Mouse (Mus musculus): ENCODE measurements around the gene Dnajc5.
A peak's percentile ranks its signal among the peaks of the same experiment; 100 is the strongest.

Gene Dnajc5

DNA sequence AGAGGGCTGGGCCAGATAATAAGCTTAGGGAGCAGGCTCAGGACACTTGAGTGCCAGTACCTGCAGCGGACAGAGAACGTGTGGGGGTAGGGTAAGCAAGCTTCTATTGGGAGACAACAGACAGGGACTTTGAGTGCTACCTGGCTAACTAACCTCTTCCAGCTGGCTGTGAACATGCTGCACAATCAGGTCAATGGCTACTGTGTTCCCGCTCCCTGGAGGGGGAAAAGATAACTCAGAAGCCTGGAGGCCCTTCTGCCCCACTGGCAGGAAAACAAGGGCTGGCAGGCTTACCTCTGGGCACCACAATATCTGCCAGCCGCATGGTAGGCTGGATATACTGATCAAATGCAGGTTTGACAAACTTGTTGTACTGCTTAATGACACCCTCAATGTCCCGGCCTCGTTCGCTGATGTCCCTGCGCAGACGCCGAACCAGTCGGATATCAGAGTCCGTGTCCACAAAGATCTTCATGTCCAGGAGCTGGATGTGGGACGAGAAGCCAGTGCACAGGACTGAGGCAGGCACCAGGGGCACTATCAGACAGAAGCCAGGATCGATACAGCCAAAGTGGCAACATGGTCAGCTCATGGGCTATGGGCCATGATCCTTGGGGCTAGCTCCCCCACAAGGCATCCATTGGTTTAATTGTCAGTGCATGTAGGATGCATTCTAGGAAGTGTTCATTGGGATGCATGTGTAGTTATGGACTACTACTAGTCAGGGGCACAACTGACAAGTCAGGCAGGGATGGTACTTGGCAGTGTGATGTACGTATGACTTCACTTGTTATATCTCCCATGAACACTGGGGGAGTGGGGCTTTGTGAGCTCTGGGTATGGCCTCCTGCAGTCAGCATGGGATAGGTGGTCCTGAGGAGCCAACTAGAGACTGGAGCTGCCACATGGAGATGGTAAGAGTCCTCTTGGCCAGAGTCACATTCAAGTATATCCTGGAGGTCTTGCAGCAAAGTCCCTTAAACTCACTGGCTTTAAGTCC lies 52.9 kb downstream of the Dnajc5 start:
- no peak for DNase-seq (ENCODE audit: low read depth)

DNA sequence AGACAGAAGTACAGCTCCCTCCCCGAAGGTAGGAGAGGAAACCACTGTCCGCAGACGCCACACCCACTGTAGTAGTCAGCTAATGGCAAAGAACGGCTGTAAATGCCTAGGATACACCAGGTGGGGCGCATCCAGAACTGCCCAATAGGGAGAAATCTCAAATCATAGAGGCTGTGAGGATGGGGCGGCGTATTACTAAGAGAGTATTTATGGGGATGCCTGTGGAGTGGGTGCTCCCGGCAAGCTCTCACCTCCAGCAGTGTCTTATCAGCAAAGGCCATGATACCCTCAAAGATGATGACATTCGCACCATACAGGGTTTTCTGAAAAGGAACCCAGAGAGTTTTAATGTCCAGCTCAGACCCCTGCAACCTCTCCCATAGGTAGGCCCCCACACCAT lies 53.7 kb downstream of the Dnajc5 start:
- DNase-seq (ENCODE audit: low read depth), result no peak

GRCm38 (mm10) chr2:181574921-181575545 lies 54.7 kb downstream of the Dnajc5 start:
- DNase-seq (ENCODE audit: low read depth), result no peak

DNA sequence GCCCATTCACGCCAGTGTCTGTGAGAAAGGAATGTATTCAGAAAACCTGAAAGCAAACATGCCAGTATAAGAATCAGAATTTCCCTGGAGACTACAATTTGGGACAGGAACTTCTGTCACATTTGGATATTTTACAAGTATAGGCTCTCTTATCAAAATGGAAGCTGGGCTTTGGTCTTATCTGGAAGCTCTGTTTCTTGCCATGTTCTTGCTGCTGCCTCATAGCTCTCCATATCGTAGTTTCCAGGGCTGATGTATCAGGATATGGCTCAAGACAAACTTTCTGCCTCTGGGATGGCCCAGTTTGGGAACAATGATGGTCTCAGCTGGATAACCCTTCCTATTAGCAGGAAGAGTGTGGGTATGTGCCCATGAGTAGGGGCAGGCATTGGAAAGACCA lies 56.3 kb downstream of the Dnajc5 start:
- no peak for DNase-seq (ENCODE audit: low read depth)

DNA sequence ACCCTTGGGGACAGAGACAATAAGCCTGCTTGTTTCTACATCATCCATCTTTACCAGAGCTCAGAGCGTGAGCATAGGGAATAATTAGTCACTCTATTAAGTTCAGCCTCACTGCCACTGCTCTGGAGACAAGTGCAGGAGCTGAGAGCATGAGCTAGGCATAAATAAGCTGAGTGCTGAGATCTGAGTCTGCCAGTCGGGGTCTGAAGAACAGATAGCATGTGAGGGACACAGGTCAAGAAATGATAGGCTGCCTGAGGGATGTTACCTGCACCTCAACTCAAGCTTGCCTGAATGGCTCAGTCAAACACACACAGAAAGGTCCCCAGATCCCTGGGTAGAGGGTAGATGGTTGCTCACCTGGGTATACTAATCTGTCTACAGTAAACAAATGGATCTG lies 56.8 kb downstream of the Dnajc5 start:
- no peak for DNase-seq (ENCODE audit: low read depth)

DNA sequence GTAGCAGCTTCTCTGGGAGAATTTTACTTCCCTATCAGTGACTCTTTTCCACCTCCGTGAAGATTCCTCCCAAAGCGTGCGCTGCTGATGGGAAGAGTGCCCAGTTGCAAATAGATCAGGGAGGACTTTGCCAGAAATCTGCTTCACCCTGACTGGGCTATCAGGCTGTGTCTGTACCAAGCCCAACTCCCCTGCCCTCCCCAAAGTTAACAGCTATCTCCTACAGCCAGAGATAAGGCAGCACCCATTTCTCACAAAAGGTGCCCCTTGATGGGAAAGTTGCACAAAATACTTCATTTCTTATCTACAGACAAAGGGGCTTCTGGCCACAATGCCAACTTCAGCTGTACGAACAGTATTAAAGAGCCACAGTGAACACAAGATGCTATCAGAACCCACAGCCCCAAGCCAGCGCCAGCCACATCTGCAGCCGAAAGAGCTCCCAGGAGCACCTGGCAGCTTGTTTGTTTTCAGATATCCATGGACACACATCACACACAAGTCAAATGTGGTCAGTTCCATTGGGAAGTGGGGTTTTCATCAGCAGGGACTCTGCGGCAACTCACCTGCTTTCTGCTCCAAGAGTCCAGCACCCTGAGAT lies 57.8 kb downstream of the Dnajc5 start:
- no peak for DNase-seq (ENCODE audit: low read depth)

GRCm38 (mm10) chr2:181578790-181579618 lies 58.7 kb downstream of the Dnajc5 start:
- DNase-seq (ENCODE audit: low read depth), result no peak

DNA sequence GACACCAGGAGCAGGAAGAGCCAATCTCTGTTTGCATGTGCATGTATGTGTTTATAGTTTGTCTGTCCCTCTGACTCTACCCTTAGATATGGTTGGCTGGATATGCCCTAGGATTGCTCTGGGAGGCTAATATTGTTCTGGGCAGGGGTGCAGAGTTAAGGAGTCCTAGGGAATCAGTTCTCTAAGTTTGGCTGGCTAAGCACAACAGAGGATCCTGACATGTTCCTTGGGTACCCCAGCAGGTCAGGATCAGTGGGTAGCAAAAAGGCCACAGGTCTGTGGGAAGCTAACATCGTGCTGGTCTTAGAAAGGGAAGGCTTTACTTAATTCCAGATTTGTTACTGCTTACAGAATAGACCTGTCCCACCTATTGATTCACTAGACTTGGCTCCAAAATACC lies 59.4 kb downstream of the Dnajc5 start:
- DNase-seq (ENCODE audit: low read depth), result no peak

GRCm38 (mm10) chr2:181580131-181580772 lies 60.0 kb downstream of the Dnajc5 start:
- no peak for DNase-seq (ENCODE audit: low read depth)

DNA sequence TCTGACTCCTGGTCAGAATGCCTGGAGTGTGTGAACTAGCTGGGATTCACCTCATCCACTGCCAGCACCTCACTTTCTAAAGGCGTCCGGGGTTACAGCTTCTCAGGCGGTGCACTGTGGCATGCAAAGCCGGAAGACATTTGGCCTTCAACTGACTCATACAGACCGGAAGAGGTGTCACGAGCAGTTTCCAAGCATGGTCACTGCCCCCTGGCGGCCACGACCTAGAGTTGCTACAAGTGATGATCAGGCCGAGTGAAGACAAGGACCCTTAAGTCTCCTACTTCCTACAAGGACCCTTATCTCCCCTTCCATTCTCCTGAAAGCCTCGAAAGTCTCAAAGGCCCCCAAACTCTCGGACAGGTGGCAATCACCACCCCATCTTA lies 60.7 kb downstream of the Dnajc5 start:
- peak; percentile 89 for DNase-seq (ENCODE audit: low read depth)

- DNase-seq (ENCODE audit: low read depth), result no peak
Measured at GRCm38 (mm10) chr2:181581402-181582120, 61.3 kb downstream of the Dnajc5 start.

GRCm38 (mm10) chr2:181582358-181582757 lies 62.1 kb downstream of the Dnajc5 start:
- no peak for DNase-seq (ENCODE audit: low read depth)

- no peak for DNase-seq (ENCODE audit: low read depth)
Measured at GRCm38 (mm10) chr2:181582939-181583338, 62.7 kb downstream of the Dnajc5 start.

DNA sequence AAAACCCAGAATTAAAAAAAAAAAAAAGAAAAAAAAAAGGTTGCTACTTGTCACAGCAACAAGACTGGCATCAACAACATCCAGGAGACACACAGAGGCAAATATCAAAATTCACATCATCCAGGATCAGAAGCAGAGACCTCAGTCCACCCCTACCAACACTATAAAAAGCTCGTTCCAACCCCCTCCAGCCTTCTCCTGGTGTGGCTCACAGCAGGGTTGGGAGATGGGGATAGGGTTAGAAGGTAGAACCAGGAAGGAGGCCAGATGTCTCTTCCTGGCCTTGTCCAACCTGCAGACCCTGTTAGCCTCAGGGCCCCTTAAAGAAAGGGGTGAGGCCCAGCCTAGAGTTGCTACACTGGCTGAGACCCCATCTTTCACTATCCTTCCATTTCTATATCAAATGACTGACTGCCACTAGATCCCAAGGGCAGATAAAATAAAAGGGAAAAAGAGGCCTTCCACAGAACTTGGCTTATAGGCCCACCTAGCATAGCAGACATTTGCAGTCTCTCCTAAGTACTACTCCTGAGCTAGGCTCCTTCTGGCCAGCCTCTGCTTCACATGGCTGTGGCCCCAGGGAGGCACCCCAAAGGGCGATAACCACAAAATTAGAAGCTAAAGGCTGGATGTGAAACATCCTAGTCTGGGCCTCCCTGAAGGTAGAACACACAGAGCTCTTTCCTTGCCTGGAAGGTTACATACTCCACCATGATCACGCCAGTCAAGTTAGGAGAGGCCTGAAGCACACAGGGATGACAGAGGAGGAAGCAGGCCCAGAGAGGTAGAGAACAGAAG lies 63.4 kb downstream of the Dnajc5 start:
- DNase-seq (ENCODE audit: low read depth), result no peak

- DNase-seq (ENCODE audit: low read depth), result no peak
Measured at GRCm38 (mm10) chr2:181584411-181584942, 64.2 kb downstream of the Dnajc5 start, which contains the start of gene Uckl1. Uckl1 (minus strand) TSS chr2:181584892.

DNA sequence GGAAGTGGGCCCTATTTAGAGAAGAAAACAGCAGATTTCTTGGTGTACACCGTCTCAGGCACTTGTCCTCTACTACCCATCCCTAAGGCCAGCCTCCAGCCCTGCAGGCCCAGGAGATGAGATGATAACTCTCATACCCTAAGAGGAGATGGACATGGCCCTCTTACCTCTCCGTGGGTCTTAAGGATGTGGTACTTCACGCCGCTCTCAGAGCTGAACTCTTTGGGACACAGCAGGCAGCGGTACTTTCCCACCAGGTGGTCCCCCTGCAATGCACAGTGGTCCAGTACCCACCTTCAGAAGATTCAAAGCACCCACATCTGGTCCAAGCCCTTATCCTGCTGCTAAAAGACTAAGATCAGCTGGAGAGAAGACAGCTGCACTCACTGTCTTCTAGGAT lies 65.2 kb downstream of the Dnajc5 start:
- no peak for DNase-seq (ENCODE audit: low read depth)

- DNase-seq (ENCODE audit: low read depth), result no peak
Measured at GRCm38 (mm10) chr2:181586124-181586523, 65.8 kb downstream of the Dnajc5 start.

DNA sequence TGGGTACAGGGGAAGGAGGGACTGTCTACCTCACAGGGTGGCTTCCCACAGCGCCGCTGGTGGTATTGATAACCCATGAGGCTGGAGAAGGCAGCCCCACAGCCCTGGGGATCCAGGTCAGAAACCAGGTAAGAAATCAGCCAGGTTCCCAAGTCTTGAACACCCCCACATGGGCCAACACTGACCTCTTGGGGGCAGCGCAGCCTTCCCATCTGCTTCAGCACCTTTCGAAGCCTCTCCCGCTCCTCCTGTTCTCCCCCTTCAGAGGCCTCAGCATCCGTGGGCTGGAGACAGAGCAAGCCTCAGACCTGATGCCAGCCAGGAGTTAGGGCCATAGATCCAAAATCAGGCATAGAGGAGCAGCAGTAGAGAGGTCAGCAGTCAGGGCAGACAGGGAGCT lies 67.5 kb downstream of the Dnajc5 start:
- no peak for DNase-seq (ENCODE audit: low read depth)

DNA sequence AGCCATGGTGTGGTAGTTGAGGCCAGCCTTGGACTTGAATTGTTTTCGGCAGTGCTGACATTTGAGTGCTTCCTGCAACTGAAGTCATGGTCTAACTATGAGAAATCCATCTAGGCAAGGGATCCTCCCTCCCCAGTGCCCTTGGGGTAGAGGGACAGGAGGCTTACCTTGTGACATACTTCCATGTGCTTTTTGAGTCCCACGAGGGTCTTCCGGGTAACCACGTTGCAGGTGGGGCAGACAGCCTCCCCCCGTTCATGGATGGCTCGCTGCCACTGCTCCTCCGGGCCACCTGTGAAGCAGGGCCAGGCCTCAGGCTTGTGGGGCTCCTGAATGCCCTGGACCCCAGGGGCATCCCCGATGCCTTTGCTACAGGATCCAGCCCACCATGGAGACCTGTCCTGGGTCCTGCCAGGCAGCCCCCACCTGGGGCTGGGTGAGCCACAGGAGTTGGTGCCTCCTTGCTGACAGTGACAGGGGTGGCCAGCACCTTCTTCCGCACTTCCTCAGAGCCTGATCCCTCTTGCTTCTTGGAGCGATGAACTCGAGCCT lies 68.0 kb downstream of the Dnajc5 start:
- DNase-seq (ENCODE audit: low read depth), result no peak
